Mouse (Mus musculus): ENCODE data around the gene Anks1b.
A peak's percentile ranks its signal among the peaks of the same experiment; 100 is the strongest.

Gene Anks1b

GRCm38 (mm10) chr10:90683813-90684212 lies 810.5 kb downstream of the Anks1b start:
- DNase-seq = no peak

- no peak for DNase-seq
These were observed 812.1 kb downstream of the Anks1b start for GRCm38 (mm10) chr10:90685367-90685766.

- DNase-seq = no peak
These were observed 814.8 kb downstream of the Anks1b start for GRCm38 (mm10) chr10:90688153-90688552.

GRCm38 (mm10) chr10:90688696-90689252 lies 815.5 kb downstream of the Anks1b start:
- peak; percentile 10 for DNase-seq

- DNase-seq = peak; percentile 86
These were observed 816.7 kb downstream of the Anks1b start for GRCm38 (mm10) chr10:90689854-90690513.

- no peak for DNase-seq
These were observed 823.4 kb downstream of the Anks1b start for GRCm38 (mm10) chr10:90696687-90697086.

GRCm38 (mm10) chr10:90697413-90697812 lies 824.1 kb downstream of the Anks1b start:
- no peak for DNase-seq

GRCm38 (mm10) chr10:90699211-90699610 lies 825.9 kb downstream of the Anks1b start:
- no peak for DNase-seq

GRCm38 (mm10) chr10:90704602-90705001 lies 831.3 kb downstream of the Anks1b start:
- DNase-seq = no peak

- no peak for DNase-seq
These were observed 835.7 kb downstream of the Anks1b start for GRCm38 (mm10) chr10:90708822-90709601.

GRCm38 (mm10) chr10:90709602-90709931 lies 836.3 kb downstream of the Anks1b start:
- DNase-seq = no peak

GRCm38 (mm10) chr10:90717961-90718360 lies 844.7 kb downstream of the Anks1b start:
- peak; percentile 25 for DNase-seq

GRCm38 (mm10) chr10:90718684-90719083 lies 845.4 kb downstream of the Anks1b start:
- DNase-seq = no peak

- DNase-seq = no peak
These were observed 846.7 kb downstream of the Anks1b start for GRCm38 (mm10) chr10:90719996-90720395.

GRCm38 (mm10) chr10:90723071-90723494 lies 849.8 kb downstream of the Anks1b start:
- no peak for DNase-seq

- no peak for DNase-seq
These were observed 850.6 kb downstream of the Anks1b start for GRCm38 (mm10) chr10:90723941-90724341.

- no peak for DNase-seq
These were observed 851.6 kb downstream of the Anks1b start for GRCm38 (mm10) chr10:90724931-90725330.

- DNase-seq = peak; percentile 74
These were observed 855.4 kb downstream of the Anks1b start for GRCm38 (mm10) chr10:90728401-90729358.

GRCm38 (mm10) chr10:90729527-90729926 lies 856.2 kb downstream of the Anks1b start:
- no peak for DNase-seq

- no peak for DNase-seq
These were observed 859.5 kb downstream of the Anks1b start for GRCm38 (mm10) chr10:90732823-90733222.

- DNase-seq = peak; percentile 36
These were observed 860.3 kb downstream of the Anks1b start for GRCm38 (mm10) chr10:90733632-90734031.

GRCm38 (mm10) chr10:90738475-90738874 lies 865.2 kb downstream of the Anks1b start:
- no peak for DNase-seq

GRCm38 (mm10) chr10:90740956-90741355 lies 867.6 kb downstream of the Anks1b start:
- no peak for DNase-seq
